Mouse (Mus musculus) gastrocnemius, adult 18-20 months (tissue): Measurements from ENCODE around the gene Med18. TPM values are rescaled to one million over a fixed set of nuclear protein-coding genes. Genes with fewer than 3 reads are reported as not detected.
A peak's percentile ranks its signal among the peaks of the same experiment; 100 is the strongest.

Experiments
- DNase-seq: peaks from one replicate; pipeline ENCODE4 v3.0.0; 2021; ENCODE audit warnings: low spot score
- long read RNA-seq, 2 experiments: library from polyadenylated mRNA; stranded (forward); transcript quantifications; one replicate each; pipeline ENCODE4 v2.0.0; 2021
- total RNA-seq, 2 experiments: library from RNA; stranded (reverse); gene quantifications; 2 replicates each; pipeline ENCODE4 v1.2.3; 2021

Gene Med18
- total RNA-seq: 1 to 10 TPM; 2.6 TPM
- long read RNA-seq, experiment 1, partial matches to known transcripts: 0 of 1 reads
- long read RNA-seq, experiment 1, other reads (novel, unspliced or antisense): 0 of 1 reads
- long read RNA-seq, experiment 2, partial matches to known transcripts: 0 of 1 reads
- long read RNA-seq, experiment 2, other reads (novel, unspliced or antisense): 0 of 1 reads

GRCm38 (mm10) chr4:132463430-132464254 is at the start of gene Med18:
Gene Med18, minus strand, starts transcription at chr4:132463921.
- peak; percentile 94 for DNase-seq

GRCm38 (mm10) chr4:132512080-132512479 is 48.4 kb upstream of the Med18 start:
- DNase-seq: no peak

GRCm38 (mm10) chr4:132510352-132510798 is 46.7 kb upstream of the Med18 start, which contains the start of gene Sesn2:
Gene Sesn2, minus strand, starts transcription at chr4:132510501.
- DNase-seq: peak; percentile 98

GRCm38 (mm10) chr4:132509621-132510296 is 46.0 kb upstream of the Med18 start:
- peak; percentile 43 for DNase-seq

GRCm38 (mm10) chr4:132507210-132507609 is 43.5 kb upstream of the Med18 start:
- no peak for DNase-seq

GRCm38 (mm10) chr4:132506250-132506649 is 42.5 kb upstream of the Med18 start:
- no peak for DNase-seq

GRCm38 (mm10) chr4:132505800-132506199 is 42.1 kb upstream of the Med18 start:
- no peak for DNase-seq

GRCm38 (mm10) chr4:132505034-132505738 is 41.5 kb upstream of the Med18 start:
- DNase-seq: no peak

GRCm38 (mm10) chr4:132503344-132503743 is 39.6 kb upstream of the Med18 start:
- DNase-seq: no peak

GRCm38 (mm10) chr4:132501639-132502038 is 37.9 kb upstream of the Med18 start:
- no peak for DNase-seq

- no peak for DNase-seq
Observed at GRCm38 (mm10) chr4:132494271-132494918, 30.7 kb upstream of the Med18 start.

- peak; percentile 31 for DNase-seq
Observed at GRCm38 (mm10) chr4:132492178-132493060, 28.7 kb upstream of the Med18 start.

GRCm38 (mm10) chr4:132491748-132492147 is 28.0 kb upstream of the Med18 start:
- DNase-seq: no peak

GRCm38 (mm10) chr4:132491057-132491456 is 27.3 kb upstream of the Med18 start:
- no peak for DNase-seq

- DNase-seq: no peak
Observed at GRCm38 (mm10) chr4:132490273-132491010, 26.7 kb upstream of the Med18 start.

- DNase-seq: no peak
Observed at GRCm38 (mm10) chr4:132488976-132489375, 25.3 kb upstream of the Med18 start.

- no peak for DNase-seq
Observed at GRCm38 (mm10) chr4:132488521-132488920, 24.8 kb upstream of the Med18 start.

GRCm38 (mm10) chr4:132484820-132485219 is 21.1 kb upstream of the Med18 start:
- no peak for DNase-seq

GRCm38 (mm10) chr4:132484231-132484630 is 20.5 kb upstream of the Med18 start:
- no peak for DNase-seq
